Mouse (Mus musculus) G1E (cell line): Measurements from ENCODE around the gene Kank2.

Source experiments
- CTCF ChIP-seq: IDR thresholded peaks from 2 replicates; pipeline ENCODE4 v1.5.1; 2012; ENCODE audit warnings: low read depth, low read length, inconsistent platforms, mixed read lengths
- GATA1 ChIP-seq: IDR thresholded peaks from 2 replicates; pipeline ENCODE4 v1.6.1; 2012; ENCODE audit warnings: borderline replicate concordance, low read length, inconsistent platforms, mixed read lengths
- TAL1 ChIP-seq: conservative IDR thresholded peaks from 2 replicates; pipeline ENCODE4 v1.6.1; 2012; ENCODE audit warnings: low read depth, low read length, inconsistent platforms, mixed read lengths

DNA sequence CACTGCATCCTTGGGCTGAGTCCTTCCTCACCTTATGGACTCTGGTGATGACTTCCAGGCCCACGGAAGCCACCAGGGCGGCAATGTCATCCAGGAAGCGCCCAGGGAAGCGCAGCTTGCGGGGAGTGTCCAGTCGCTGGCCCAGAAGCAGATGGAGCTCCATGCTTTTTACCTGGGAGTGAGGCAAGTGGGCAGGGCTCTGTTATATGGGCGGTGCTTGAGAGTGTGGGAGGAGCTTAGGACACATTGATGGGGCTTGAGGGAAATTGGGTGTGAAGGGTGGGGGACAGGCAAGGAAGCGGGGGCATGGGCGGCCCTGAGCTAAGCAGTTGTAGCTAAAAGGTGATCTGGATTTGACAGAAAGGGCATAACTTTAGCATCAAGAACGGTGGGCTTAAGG lies 25.8 kb upstream of the Kank2 start:
- TF ChIP-seq CTCF (no peak), GATA1 (no peak), TAL1 (no peak)
